Mouse (Mus musculus) C2C12 (cell line): Measurements from ENCODE around the gene Tmtc2. TPM values are rescaled to one million over a fixed set of nuclear protein-coding genes. Genes with fewer than 3 reads are reported as not detected.

Experiments used
- H3K27me3 ChIP-seq: one replicate; pipeline ENCODE4 v1.6.1; 2011; ENCODE audit not compliant: control insufficient read depth, insufficient read depth, insufficient read length
- H3K36me3 ChIP-seq: one replicate; pipeline ENCODE4 v1.6.1; 2011; ENCODE audit not compliant: control insufficient read depth, insufficient read depth
- H3K4me3 ChIP-seq: one replicate; pipeline ENCODE4 v1.5.1; 2011; ENCODE audit warnings: mild to moderate bottlenecking, control low read depth; ENCODE audit not compliant: poor library complexity, insufficient read depth, severe bottlenecking
- H3K79me2 ChIP-seq: one replicate; pipeline ENCODE4 v1.6.1; 2011; ENCODE audit not compliant: control insufficient read depth, insufficient read depth
- H3K79me3 ChIP-seq: one replicate; pipeline ENCODE4 v1.6.1; 2011; ENCODE audit warnings: low read depth, control low read depth
- H3ac ChIP-seq: one replicate; pipeline ENCODE3; 2011; ENCODE audit warnings: low read depth; ENCODE audit not compliant: control insufficient read depth, insufficient read length
- CEBPB ChIP-seq: IDR thresholded peaks from one replicate; pipeline ENCODE4 v1.6.1; 2011; ENCODE audit warnings: low read depth, mild to moderate bottlenecking, control low read depth, moderate library complexity
- CTCF ChIP-seq: IDR thresholded peaks from one replicate; pipeline ENCODE4 v1.5.1; 2011; ENCODE audit not compliant: control insufficient read depth, insufficient read depth, insufficient read length
- FOSL1 ChIP-seq: IDR thresholded peaks from one replicate; pipeline ENCODE4 v1.8.0; 2011; ENCODE audit warnings: mild to moderate bottlenecking, low read length; ENCODE audit not compliant: poor library complexity, insufficient read depth, severe bottlenecking
- MAX ChIP-seq: IDR thresholded peaks from one replicate; pipeline ENCODE4 v1.6.1; 2011; ENCODE audit warnings: mild to moderate bottlenecking, control low read depth
- MYOD1 ChIP-seq: IDR thresholded peaks from one replicate; pipeline ENCODE4 v1.6.1; 2011; ENCODE audit warnings: low read depth; ENCODE audit not compliant: control insufficient read depth, insufficient read length
- MYOG ChIP-seq: IDR thresholded peaks from one replicate; pipeline ENCODE4 v1.6.1; 2011; ENCODE audit not compliant: control insufficient read depth, insufficient read length; ENCODE audit errors: extremely low read depth
- USF1 ChIP-seq: IDR thresholded peaks from one replicate; pipeline ENCODE4 v1.6.1; 2011; ENCODE audit warnings: low read depth, mild to moderate bottlenecking, control low read depth, moderate library complexity
- long read RNA-seq, 2 experiments: library from polyadenylated mRNA; unstranded; transcript quantifications; one replicate each; pipeline ENCODE4 v2.0.0; 2019 to 2020
- polyA plus RNA-seq: library from polyadenylated mRNA; unstranded; fragments of >200 nt; fragmentation: generic; extraction: Trizol; gene quantifications from one replicate; pipeline ENCODE4 v1.2.1, GENCODE M21; 2012; ENCODE audit warnings: missing spikeins

Gene Tmtc2
- polyA plus RNA-seq = 0.25 TPM
- long read RNA-seq, experiment 1, partial matches to known transcripts = 0 of 1 reads
- long read RNA-seq, experiment 1, other reads (novel, unspliced or antisense) = 1 of 1 reads
- long read RNA-seq, experiment 2, full-length matches to known transcripts = 3 of 7 reads
- long read RNA-seq, experiment 2, partial matches to known transcripts = 1 of 7 reads
- long read RNA-seq, experiment 2, other reads (novel, unspliced or antisense) = 3 of 7 reads

GRCm38 (mm10) chr10:105573908-105574694 lies at the start of gene Tmtc2:
TSS of gene Tmtc2 (minus strand) at chr10:105574451.
- peak within 1 kb of the TSS; percentile 27 for H3ac ChIP-seq
- TF ChIP-seq CEBPB = no peak
- TF ChIP-seq MAX = no peak
- TF ChIP-seq USF1 = no peak
- no peak for TF ChIP-seq FOSL1
- TF ChIP-seq MYOD1 = no peak
- no peak for TF ChIP-seq CTCF
- no peak for TF ChIP-seq MYOG
- H3K79me3 ChIP-seq = no peaks in the 10 kb centered on the region
- no peaks in the 10 kb centered on the region for H3K79me2 ChIP-seq
- no peaks in the 10 kb centered on the region for H3K36me3 ChIP-seq
- H3K4me3 ChIP-seq = peak within 1 kb of the TSS; percentile 41
- no peaks in the 10 kb centered on the region for H3K27me3 ChIP-seq

- no peaks in the 10 kb centered on the region for H3K36me3 ChIP-seq
- no peaks in the 10 kb centered on the region for H3K79me3 ChIP-seq
- TF ChIP-seq MAX = no peak
- TF ChIP-seq CEBPB = no peak
- no peak for TF ChIP-seq MYOD1
- no peak for TF ChIP-seq USF1
- no peak for TF ChIP-seq MYOG
- no peak for TF ChIP-seq CTCF
- no peak for TF ChIP-seq FOSL1
- H3K79me2 ChIP-seq = no peaks in the 10 kb centered on the region
- no peaks in the 10 kb centered on the region for H3K27me3 ChIP-seq
- H3ac ChIP-seq = no peak overlapping the region
- H3K4me3 ChIP-seq = no peak overlapping the region
Measured at GRCm38 (mm10) chr10:105612117-105612516, 37.9 kb upstream of the Tmtc2 start.

GRCm38 (mm10) chr10:105598826-105599225 lies 24.6 kb upstream of the Tmtc2 start:
- no peaks in the 10 kb centered on the region for H3K36me3 ChIP-seq
- TF ChIP-seq USF1 (no peak), MYOD1 (no peak)
- H3K79me3 ChIP-seq = no peaks in the 10 kb centered on the region
- H3K79me2 ChIP-seq = no peaks in the 10 kb centered on the region
- no peaks in the 10 kb centered on the region for H3K27me3 ChIP-seq
- H3ac ChIP-seq = no peak overlapping the region
- H3K4me3 ChIP-seq = no peak overlapping the region

- Histone ChIP-seq H3K27me3 (no peaks in the 10 kb centered on the region), H3K4me3 (no peak overlapping the region), H3K36me3 (no peaks in the 10 kb centered on the region), H3K79me2 (no peaks in the 10 kb centered on the region), H3K79me3 (no peaks in the 10 kb centered on the region), H3ac (no peak overlapping the region)
- no peak for TF ChIP-seq CEBPB
- TF ChIP-seq MAX = no peak
- TF ChIP-seq MYOG = no peak
- no peak for TF ChIP-seq FOSL1
- no peak for TF ChIP-seq MYOD1
- no peak for TF ChIP-seq CTCF
- no peak for TF ChIP-seq USF1
Measured at GRCm38 (mm10) chr10:105597226-105597625, 23.0 kb upstream of the Tmtc2 start.

- no peaks in the 10 kb centered on the region for H3K79me2 ChIP-seq
- H3K27me3 ChIP-seq = no peaks in the 10 kb centered on the region
- H3K4me3 ChIP-seq = no peak overlapping the region
- H3ac ChIP-seq = no peak overlapping the region
- H3K36me3 ChIP-seq = no peaks in the 10 kb centered on the region
- TF ChIP-seq CTCF (no peak), USF1 (no peak), CEBPB (no peak), FOSL1 (no peak), MYOD1 (no peak), MAX (no peak), MYOG (no peak)
- H3K79me3 ChIP-seq = no peaks in the 10 kb centered on the region
Measured at GRCm38 (mm10) chr10:105595480-105596102, 21.3 kb upstream of the Tmtc2 start.
